Mouse (Mus musculus): ENCODE results near the gene Elf1.

The Elf1 gene

DNA sequence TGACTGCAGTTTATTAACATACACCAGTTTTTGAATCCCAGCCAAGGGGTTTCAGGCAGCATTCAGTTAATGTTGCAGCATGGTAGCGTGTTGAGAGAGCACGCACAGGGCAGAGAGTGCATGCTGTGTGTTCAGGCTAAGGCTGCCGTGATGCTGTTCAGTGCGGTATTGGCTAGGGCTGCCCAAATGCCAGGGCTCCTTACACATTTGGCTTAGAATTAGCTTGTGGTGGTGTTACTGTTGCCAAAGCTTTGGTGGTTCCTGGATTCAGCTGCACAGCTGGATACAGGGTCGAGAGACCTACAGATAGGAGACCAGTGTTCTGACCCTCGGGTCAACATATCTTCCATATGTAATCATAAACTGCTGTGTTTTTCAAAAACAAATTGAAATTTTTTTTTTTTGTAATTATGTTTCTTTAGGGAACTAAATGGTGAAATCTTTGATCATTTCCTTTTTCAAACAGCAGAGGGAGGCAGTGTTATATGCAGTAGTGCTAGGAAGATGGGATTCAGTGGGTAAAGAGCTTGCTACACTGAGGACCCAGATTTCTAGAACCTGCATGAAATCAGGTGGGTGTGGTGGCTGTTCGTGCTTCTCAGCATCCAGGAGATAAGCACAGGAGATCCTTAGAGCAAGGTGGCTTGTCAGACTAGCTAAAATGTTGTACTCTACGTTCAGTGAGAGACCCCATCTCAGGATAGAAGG is 136.3 kb downstream of the Elf1 start:
- in situ Hi-C loops (cut with MboI, MseI) = no loop called here

DNA sequence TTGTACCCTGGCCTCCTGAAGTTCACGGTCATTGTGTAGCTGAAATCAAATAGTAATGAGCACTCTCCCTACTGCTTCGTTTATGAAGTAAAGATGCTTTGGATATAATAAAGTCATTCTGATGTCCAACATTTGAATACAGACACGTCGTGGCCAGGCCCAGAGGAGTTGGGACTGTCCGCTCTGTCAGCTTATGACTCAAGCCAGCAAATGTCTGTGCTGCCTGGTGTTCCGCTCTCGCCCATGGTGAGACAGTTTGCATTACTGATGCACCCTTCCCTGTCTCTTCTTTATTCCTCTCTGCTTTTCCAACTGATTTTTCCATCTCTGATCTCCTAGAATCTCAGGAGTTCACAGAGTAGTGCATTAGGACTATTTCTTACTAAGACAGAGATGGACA is 138.8 kb downstream of the Elf1 start:
- in situ Hi-C loops (cut with MboI, MseI) = no loop called here

DNA sequence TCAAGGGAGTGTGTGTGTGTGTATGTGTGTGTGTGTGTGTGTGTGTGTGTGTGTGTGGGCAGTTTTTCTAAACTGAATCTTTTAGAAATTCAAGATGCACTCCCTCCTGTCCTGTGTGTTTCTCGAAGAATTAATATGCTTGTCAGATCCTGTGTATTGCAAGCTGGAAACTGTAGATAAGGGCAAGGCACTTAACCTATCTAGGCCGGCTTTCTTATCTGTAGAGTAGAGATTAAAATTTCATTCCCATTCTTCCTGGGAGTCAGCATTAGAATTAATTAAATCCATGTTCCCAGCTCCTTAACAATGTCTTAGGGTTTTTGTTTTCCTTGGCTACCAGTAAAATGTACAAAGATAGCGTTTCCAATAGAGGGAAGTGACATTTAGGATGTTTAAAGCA is 140.1 kb downstream of the Elf1 start:
- in situ Hi-C loops (cut with MboI, MseI) = no loop called here

Data from T-helper 17 cell (primary cell).